Mouse (Mus musculus) lung, postnatal 0 days (tissue): ENCODE data around the gene Ppp2r5d. TPM values are rescaled to one million over a fixed set of nuclear protein-coding genes. Genes with fewer than 3 reads are reported as not detected.
A peak's percentile ranks its signal among the peaks of the same experiment; 100 is the strongest.

ENCODE experiments used
- ATAC-seq: fragments of 200-750 bp; cut with Nextera tagmentation; 2 replicates; pipeline ENCODE4 v1.8.0; 2017; ENCODE audit warnings: moderate library complexity
- DNase-seq: peaks from one replicate; pipeline ENCODE4 v3.0.0-alpha.2; 2016; ENCODE audit warnings: low spot score
- H3K27ac ChIP-seq: fragments of 300-500 bp; sonication (generic); 2 replicates; pipeline ENCODE4 v1.5.1; 2014; ENCODE audit warnings: antibody characterized with exemption, mild to moderate bottlenecking, low read length, mixed read lengths
- H3K27me3 ChIP-seq: fragments of 300-500 bp; sonication (generic); replicated peaks from 2 replicates; pipeline ENCODE4 v1.6.1; 2014; ENCODE audit warnings: low read length, mixed read lengths; ENCODE audit not compliant: insufficient read depth
- H3K36me3 ChIP-seq: fragments of 300-500 bp; sonication (generic); 2 replicates; pipeline ENCODE4 v1.6.1; 2014; ENCODE audit warnings: low read length, mixed read lengths; ENCODE audit not compliant: insufficient read depth
- H3K4me1 ChIP-seq: fragments of 300-500 bp; sonication (generic); 2 replicates; pipeline ENCODE4 v1.6.1; 2014; ENCODE audit warnings: antibody characterized with exemption, low read depth, low read length, mixed read lengths; ENCODE audit not compliant: insufficient read depth
- H3K4me2 ChIP-seq: fragments of 300-500 bp; sonication (generic); replicated peaks from 2 replicates; pipeline ENCODE4 v1.6.1; 2014; ENCODE audit warnings: low read depth, mild to moderate bottlenecking, low read length, moderate library complexity, mixed read lengths
- H3K4me3 ChIP-seq: fragments of 300-500 bp; sonication (generic); 2 replicates; pipeline ENCODE4 v1.5.1; 2014; ENCODE audit warnings: low read depth, low read length
- H3K9ac ChIP-seq: fragments of 300-500 bp; sonication (generic); replicated peaks from 2 replicates; pipeline ENCODE4 v1.6.1; 2014; ENCODE audit warnings: low read depth, mild to moderate bottlenecking
- H3K9me3 ChIP-seq: fragments of 300-500 bp; sonication (generic); 2 replicates; pipeline ENCODE4 v1.6.1; 2016; ENCODE audit warnings: low read length, mixed read lengths
- CTCF ChIP-seq: IDR thresholded peaks from 2 replicates; pipeline ENCODE4 v1.5.1; 2016; ENCODE audit warnings: antibody characterized with exemption, mild to moderate bottlenecking
- EP300 ChIP-seq: IDR thresholded peaks from 2 replicates; pipeline ENCODE4 v1.6.1; 2016; ENCODE audit warnings: antibody characterized with exemption, mild to moderate bottlenecking, control low read depth
- WGBS: fragments of 180-500 bp; shearing (Covaris S2); extraction: QIAGEN DNeasy Blood & Tissue Kit; methylation state at CpG from one replicate; pipeline ENCODE4 v1.1.7; 2014; 5-methylcytosine and 5-hydroxymethylcytosine counted together
- polyA plus RNA-seq: library from polyadenylated mRNA; unstranded; fragments of >200 nt; fragmentation: Nextera tagmentation; extraction: Ambion mirVana; gene quantifications from 2 replicates; pipeline ENCODE4 v1.2.1, GENCODE M21; 2015

The Ppp2r5d gene
- polyA plus RNA-seq, 1 experiment from 2014 or later, result 31.8 TPM

DNA sequence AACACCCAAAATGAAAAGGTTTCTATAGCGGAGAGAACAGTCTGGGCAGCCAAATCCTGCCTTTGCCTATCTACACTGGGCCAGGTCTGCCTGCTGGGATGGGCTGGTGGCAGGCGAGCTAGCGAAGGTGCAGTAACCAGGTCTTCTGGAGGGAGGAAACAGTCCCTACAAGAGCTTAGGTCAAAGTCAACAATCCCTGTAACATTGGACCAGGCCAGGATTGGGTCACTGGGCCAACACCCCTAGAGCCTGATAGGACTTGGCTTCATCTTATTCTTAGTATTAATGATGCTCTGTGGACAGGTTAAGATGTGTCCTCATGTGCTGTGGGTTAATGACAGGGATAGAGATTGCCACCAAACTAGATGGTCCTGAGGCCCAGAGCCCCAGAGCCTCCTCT, 29.1 kb upstream of the Ppp2r5d start:
- no peak for DNase-seq
- no peaks in the 10 kb centered on the region for H3K36me3 ChIP-seq
- 97% methylated on average over 3 of the region's 3 CpGs for WGBS
- ATAC-seq, result no peak
- no peak for TF ChIP-seq EP300
- TF ChIP-seq CTCF, result no peak
- H3K4me3 ChIP-seq, result no peak overlapping the region
- H3K4me2 ChIP-seq, result no peak overlapping the region
- H3K4me1 ChIP-seq, result 0 out of 2 replicates have a peak, but pooled peaks cover 3% of the 10 kb centered on the region
- H3K27ac ChIP-seq, result no peak overlapping the region
- H3K27me3 ChIP-seq, result no peaks in the 10 kb centered on the region
- no peak overlapping the region for H3K9ac ChIP-seq
- no peaks in the 10 kb centered on the region for H3K9me3 ChIP-seq

DNA sequence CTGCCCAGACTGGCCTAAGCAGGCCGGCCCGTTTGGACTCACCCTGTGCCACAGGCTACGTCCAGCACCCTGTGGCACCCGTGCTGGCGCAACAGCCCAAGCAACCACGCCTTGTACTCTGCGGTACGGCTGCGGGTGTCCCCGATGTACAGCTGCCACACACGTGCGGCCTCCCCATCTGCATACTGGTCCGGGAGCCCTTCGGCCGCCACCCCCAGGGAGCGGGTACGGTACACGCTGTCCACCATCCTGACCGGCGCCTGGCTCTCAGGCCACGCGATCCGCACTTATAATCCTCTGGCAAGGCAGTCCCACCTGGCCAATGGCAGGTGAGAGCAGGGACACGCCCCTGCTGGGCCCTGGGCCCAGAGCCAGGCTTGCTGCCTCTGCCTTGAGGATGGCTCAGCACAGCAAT, 24.0 kb upstream of the Ppp2r5d start, which contains the start of gene Gnmt:
TSS of gene Gnmt (minus strand) at position 265 of the 415 bp plus-strand sequence.
- no peaks in the 10 kb centered on the region for H3K27me3 ChIP-seq
- H3K9me3 ChIP-seq, result no peaks in the 10 kb centered on the region
- 0 out of 2 replicates have a peak within 1 kb of the TSS, but pooled peaks have one; percentile 11 for H3K4me3 ChIP-seq
- TF ChIP-seq CTCF, result no peak
- TF ChIP-seq EP300, result no peak
- 11% methylated on average over 24 of the region's 24 CpGs for WGBS
- H3K4me2 ChIP-seq, result peak within 1 kb of the TSS; percentile 43
- no peaks in the 10 kb centered on the region for H3K36me3 ChIP-seq
- DNase-seq, result peak; percentile 73
- ATAC-seq, result peak; percentile 90
- H3K9ac ChIP-seq, result no peak within 1 kb of the TSS
- peak within 1 kb of the TSS; percentile 28; the same call in 1 of the 2 replicates for H3K27ac ChIP-seq
- 0 out of 2 replicates have a peak, but pooled peaks cover 3% of the 10 kb centered on the region for H3K4me1 ChIP-seq

DNA sequence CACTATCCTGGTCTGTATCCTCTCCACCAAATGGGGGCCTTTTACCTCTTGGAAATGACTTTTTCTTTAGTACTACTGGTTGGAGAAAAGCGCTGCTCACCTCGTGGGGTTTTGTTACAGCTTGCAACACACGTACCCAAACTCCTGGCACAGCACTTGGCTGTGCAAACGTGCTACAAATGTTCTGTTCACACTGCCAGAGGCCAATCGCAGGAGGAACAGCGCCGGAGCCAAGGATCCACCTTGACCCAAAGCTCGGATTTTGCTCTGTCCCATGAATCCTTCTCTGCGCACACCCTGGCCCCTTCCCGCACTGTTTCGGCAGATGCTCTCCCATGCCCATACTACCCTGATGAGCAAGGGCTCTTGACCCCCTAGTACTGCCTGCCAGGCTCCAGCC, 23.6 kb upstream of the Ppp2r5d start:
- H3K27ac ChIP-seq, result peak overlapping the region; percentile 28; the same call in 1 of the 2 replicates
- H3K27me3 ChIP-seq, result no peaks in the 10 kb centered on the region
- TF ChIP-seq EP300 (no peak), CTCF (no peak)
- DNase-seq (peak; percentile 25), ATAC-seq (peak; percentile 28)
- peak overlapping the region; percentile 43 for H3K4me2 ChIP-seq
- no peaks in the 10 kb centered on the region; the same call in 1 of the 2 replicates for H3K36me3 ChIP-seq
- H3K9me3 ChIP-seq, result no peaks in the 10 kb centered on the region
- 38% methylated on average over 11 of the region's 11 CpGs for WGBS
- H3K4me1 ChIP-seq, result 0 out of 2 replicates have a peak, but pooled peaks cover 3% of the 10 kb centered on the region
- no peak overlapping the region for H3K9ac ChIP-seq
- H3K4me3 ChIP-seq, result 0 out of 2 replicates have a peak overlapping the region, but pooled peaks have one; percentile 11

DNA sequence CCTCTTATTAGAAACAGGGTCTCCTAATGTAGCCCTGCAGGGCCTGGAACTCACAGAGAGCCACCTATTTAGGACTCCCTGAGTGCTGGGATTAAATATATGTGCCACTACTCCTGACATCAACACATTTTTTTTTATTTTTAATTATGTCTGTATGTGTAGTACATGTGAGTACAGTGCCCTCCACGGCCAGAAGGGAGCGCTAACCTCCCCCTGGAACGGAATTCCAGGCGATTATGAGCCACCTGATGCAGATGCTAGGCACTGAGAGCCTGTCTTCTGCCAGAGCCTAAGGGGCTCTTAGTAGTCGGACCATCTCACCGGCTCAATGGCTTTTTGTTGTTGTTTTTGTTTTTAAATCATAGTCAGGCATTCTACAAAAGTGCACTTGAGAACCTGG, 23.1 kb upstream of the Ppp2r5d start:
- no peaks in the 10 kb centered on the region for H3K27me3 ChIP-seq
- H3K4me2 ChIP-seq, result no peak overlapping the region
- no peaks in the 10 kb centered on the region; the same call in 1 of the 2 replicates for H3K36me3 ChIP-seq
- H3K4me3 ChIP-seq, result no peak overlapping the region
- H3K9me3 ChIP-seq, result no peaks in the 10 kb centered on the region
- H3K9ac ChIP-seq, result no peak overlapping the region
- peak; percentile 65 for DNase-seq
- WGBS, result 30% methylated on average over 6 of the region's 6 CpGs
- 0 out of 2 replicates have a peak, but pooled peaks cover 3% of the 10 kb centered on the region for H3K4me1 ChIP-seq
- no peak overlapping the region for H3K27ac ChIP-seq
- peak; percentile 57 for TF ChIP-seq CTCF
- TF ChIP-seq EP300, result no peak
- ATAC-seq, result no peak

DNA sequence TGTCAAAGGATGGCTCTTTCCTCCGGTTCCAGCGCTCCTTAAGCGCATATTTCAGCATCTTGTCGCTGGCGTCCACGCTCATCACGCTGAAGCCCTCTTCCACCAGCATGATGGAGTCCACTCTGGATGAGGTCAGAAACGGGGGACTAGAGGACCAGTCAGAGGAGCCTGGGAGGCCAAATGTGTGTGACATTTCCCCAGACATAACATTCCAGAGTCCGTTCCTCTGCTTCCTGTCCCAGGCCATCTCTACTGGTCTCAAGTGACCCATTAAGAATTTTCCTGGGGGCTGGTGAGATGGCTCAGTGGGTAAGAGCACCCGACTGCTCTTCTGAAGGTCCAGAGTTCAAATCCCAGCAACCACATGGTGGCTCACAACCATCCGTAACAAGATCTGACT, 22.4 kb upstream of the Ppp2r5d start:
- H3K36me3 ChIP-seq, result no peaks in the 10 kb centered on the region; the same call in 1 of the 2 replicates
- WGBS, result 88% methylated on average over 11 of the region's 11 CpGs
- H3K4me1 ChIP-seq, result 0 out of 2 replicates have a peak, but pooled peaks cover 3% of the 10 kb centered on the region
- H3K27me3 ChIP-seq, result no peaks in the 10 kb centered on the region
- H3K4me3 ChIP-seq, result no peak overlapping the region
- ATAC-seq, result no peak
- no peak overlapping the region for H3K4me2 ChIP-seq
- H3K9ac ChIP-seq, result no peak overlapping the region
- no peaks in the 10 kb centered on the region for H3K9me3 ChIP-seq
- no peak for DNase-seq
- no peak overlapping the region for H3K27ac ChIP-seq
- TF ChIP-seq EP300, result no peak
- TF ChIP-seq CTCF, result no peak

DNA sequence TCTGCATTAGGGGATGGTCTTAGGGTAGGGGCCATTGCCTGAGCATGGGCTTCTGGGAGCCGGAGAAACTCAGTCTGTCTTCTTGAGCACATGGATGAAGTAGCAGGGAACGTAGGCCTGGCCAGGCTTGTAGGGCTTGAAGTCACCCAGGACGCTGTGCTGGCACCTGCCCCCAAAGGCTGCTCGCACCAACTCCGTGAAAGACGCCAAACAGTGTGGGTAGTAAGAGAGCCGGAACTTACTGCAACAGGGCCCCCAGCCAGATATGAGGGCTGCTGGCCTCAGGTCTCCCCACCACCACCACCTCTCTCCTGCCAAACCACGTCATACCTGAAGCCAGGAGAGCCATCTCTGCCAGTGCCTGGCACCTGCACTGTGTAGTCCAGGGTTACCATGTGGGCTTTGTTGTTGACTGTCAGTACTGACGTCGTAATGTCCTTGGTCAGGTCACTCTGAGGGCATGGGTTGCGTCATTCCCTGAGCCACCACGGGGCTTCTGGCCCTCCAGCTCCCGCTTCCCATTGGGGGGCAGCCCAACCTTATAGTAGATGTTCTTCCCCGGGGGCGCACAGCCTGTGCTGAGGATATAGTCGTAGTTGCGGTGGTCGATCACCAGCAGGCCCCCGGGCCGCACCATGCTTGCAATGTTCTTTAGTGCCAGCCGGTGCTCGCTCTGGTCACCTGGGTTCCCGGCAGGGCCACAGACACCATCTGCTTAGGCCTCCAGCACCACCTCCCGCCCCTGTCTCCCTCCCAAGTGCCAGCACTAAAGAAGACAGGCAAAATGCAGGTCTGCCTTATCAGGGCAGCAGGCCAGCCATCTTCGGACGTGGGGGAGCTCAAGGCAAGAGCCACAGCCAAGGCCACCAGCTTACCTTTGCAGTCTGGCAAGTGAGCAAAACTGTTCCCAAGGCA, 21.1 kb upstream of the Ppp2r5d start:
- TF ChIP-seq EP300 (no peak), CTCF (no peak)
- Histone ChIP-seq H3K36me3 (peaks cover 10% of the 10 kb centered on the region), H3K27me3 (no peaks in the 10 kb centered on the region)

More for the DNA sequence above, 21.1 kb upstream of the Ppp2r5d start:
- H3K4me1 ChIP-seq, result 0 out of 2 replicates have a peak, but pooled peaks cover 3% of the 10 kb centered on the region
- no peaks in the 10 kb centered on the region for H3K9me3 ChIP-seq
- H3K9ac ChIP-seq, result no peak overlapping the region
- H3K4me2 ChIP-seq, result no peak overlapping the region
- WGBS, result 88% methylated on average over 26 of the region's 26 CpGs
- no peak for ATAC-seq
- no peak overlapping the region for H3K27ac ChIP-seq
- H3K4me3 ChIP-seq, result no peak overlapping the region
- no peak for DNase-seq
